Mouse (Mus musculus): ENCODE measurements around the gene Olfr1392.
"Not testable (repeated sequence)": the region's sequence is repeated elsewhere in the genome, so short reads cannot be mapped to it uniquely, and the experiment has no call there.

The Olfr1392 gene

DNA sequence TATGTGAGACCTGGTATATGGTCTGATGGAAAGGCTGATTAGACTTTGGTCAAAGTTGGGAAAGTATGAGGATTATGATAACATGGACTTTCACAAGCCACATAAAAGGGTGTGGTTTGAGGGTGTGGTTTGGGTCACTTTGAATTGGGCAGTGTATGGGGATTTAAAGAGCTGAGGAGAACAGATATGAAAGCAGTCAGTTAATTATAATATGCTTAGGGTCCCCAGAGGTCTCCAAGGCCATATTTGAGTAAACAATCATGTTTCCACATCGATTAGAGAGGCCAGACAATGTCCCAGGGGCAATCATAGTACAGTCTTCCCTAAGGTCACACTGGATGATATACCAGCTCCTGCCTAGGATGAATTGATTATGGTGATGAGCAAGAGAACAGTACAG lies at the start of gene Olfr1392:
Olfr1392 (plus strand) TSS at position 301 of the 400 bp plus-strand sequence.
- DNase-seq = not testable (repeated sequence)

DNA sequence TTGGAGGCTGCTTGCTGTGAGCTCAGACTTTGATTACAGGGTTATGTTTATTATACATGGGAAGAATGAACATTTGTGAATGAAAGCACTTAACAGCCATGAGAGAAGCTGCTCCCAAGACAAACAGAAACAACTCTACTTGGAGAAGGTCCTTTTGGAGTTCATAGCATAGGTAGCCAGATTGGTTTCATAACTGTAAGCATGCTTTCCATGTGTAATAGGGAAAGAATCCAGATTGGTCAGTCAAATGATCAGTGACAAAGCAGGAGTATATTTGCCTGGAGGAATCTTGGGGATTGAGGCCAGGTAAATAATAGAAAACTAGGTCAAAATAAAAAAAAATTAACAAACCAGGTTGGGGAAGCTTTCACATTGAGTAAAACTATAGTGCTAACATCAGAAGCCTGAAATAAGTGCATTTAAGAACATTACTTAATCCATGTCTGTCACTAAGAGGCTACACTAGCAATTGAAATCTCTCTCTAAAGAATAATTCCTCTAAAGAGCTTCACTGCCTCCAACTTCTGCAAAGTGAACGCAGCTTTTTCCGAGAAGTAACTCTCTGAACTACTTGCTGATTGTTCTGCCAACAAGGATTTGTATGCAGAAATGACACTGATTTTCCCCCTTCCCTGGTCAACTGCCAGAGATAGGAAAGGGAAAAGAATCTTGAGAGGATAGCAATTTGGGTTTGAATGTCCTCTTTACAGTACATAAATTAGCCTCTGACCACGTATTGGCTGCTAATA lies 49.4 kb upstream of the Olfr1392 start:
- no peak for DNase-seq

DNA sequence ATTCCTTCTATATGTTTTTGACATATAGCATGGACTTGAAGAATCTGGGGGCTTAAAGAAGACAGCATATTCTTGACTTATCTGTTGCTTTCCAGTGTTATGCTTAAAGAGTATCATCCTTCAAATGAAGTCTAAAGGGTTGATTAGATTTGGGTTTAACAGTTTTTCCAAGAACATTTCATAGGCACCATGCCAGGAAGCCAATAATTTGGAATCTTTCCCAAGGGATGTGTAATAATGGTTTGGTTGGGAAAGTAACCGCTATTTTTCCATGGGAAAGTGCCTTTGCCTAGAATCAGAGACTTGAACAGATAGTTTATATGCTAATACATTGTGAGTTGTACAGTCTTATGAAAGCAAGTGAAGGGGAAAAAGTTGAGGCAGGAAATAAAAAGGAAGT lies 48.2 kb upstream of the Olfr1392 start:
- DNase-seq = no peak

DNA sequence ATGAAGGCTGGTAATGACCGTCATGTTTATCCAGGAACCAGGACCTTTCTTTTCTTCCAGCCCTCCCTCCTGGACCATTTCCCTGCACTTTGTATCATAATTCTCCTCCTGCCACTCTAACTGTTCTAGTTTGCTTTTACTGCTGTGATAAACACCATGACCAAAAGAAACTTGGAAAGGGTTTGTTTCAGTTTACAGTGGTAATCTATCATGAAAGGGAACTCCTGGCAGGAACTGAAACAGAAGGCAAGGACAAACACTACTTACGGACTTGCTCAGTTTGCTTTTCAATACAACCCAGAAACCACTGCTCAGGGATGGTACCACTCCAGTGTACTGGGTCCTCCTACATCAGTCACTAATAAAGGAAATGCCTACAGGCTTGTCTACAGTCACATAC lies 47.5 kb upstream of the Olfr1392 start:
- no peak for DNase-seq

DNA sequence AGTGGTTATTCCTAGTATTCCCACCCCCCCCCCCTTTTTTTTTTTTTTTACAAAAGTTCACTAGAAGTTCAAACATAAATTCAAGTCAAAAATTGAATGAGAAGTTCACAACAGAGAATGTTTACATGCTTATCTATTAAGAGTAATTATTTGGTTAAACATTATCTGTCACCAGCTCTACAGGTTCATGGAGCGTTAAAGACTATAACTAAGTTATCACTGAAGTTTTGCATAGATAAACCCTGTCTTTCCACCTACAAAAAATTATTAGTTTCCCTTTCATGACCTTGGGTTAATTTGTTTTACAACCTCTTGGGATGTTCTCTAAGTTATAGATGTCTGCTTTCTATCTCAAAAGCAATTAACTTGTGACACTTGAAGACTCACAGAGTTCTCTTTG lies 44.8 kb upstream of the Olfr1392 start:
- DNase-seq = no peak

DNA sequence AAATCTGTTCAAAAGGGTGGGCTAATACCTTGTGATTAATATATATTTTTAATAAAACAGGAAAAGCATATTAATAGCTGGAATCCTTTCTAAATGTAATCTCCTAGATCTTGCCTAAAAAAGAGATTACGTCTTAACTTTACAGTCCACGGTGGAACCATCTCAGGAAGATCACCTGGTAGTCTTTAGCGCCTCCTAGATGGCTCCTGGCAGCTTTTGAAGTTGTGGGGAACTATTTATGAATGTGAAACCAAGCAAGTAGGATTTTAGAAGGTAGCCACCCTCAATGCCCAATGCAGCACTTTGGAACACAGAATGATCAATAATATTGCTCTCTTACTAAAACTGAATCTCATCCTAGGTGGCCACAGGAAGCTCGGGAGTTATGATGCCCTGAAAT lies 44.2 kb upstream of the Olfr1392 start:
- DNase-seq = no peak

DNA sequence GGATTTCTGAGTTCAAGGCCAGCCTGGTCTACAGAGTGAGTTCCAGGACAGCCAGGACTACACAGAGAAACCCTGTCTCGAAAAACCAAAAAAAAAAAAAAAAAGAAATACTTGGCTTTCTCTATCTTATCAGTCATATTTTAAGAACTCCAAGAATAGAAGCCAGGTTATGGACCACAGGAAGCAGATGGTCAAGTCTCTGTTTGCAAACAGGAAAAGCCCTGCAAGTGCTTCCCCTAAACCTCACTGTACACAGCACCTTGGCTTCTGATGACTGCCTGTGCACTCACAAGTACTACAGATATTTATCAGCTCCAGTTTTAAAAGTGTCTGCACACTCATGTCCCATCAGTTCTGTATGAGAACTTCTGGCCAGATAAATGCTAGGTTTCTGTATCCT lies 43.6 kb upstream of the Olfr1392 start:
- no peak for DNase-seq

DNA sequence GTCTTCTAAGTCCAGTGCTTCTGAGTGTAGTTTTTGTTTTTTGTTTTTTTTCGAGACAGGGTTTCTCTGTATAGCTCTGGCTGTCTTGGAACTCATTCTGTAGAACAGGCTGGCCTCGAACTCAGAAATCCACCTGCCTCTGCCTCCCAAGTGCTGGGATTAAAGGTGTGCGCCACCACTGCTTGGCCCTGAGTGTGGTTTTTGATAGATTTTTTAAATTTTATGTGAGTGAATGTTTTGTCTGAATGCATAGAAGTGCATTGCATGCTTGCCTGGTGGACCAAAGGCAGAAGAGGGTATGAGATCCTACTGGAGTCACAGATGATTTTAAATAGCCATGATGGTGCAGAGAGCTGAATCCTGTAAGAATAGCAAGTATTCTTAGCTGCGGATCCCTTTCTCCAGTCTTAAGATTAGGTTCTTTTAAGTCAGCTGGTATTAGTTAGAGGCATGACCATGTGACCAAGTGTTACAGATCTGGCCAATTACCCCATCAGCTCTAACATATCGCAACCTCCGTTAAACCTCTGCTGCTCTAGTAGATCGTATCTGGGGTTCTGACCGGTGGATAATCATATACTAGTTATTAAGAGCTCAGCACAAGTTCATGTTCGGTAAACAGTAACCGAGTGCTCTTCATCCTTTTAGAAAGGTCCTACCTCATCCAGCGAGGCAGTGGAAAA lies 42.0 kb upstream of the Olfr1392 start:
- no peak for DNase-seq

DNA sequence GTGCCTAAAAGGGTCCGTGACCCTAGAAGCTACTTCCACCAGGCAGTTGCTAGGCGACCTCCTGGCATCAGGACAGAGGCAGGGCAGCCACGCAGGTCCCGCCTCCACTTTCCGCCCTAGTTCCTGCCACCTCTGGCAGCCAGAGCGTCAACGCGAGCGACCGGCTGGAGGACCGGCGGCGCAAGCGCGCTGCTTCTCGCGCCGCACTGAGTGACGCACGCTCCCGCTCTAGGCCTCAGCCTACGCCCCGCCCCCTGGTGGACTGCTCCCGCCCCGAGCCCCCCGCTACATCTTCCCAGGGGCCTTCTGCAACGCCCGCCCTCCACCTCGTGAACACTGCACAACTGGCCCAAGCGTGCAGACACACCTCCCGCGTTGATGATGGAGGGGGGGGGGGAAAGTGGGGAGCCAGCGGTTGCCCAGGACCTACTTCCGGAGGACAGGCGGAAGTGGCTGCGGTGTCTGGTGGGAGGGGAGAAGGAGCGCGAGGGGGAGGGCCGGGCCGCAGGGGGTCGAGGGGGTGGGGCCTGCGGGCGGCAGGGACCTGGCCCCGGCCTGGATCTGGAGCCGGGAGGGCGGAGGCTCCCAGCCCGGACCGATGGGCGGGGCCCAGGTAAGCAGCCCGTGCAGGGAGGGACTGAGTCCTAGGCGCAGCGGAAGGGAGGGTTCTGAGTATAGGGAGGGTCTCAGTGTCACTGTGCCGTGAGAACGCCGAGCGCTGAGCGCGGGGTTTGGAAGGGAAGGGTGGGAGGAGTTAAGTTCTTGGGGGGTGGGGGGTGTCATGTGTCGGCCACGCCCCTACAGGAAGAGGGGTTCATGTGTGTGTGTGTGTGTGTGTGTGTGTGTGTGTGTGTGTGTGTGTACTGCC lies 41.1 kb upstream of the Olfr1392 start, which contains the start of gene Mgat1:
Mgat1 (plus strand) TSS at position 465 of the 868 bp plus-strand sequence.
- peak; percentile 98 for DNase-seq

DNA sequence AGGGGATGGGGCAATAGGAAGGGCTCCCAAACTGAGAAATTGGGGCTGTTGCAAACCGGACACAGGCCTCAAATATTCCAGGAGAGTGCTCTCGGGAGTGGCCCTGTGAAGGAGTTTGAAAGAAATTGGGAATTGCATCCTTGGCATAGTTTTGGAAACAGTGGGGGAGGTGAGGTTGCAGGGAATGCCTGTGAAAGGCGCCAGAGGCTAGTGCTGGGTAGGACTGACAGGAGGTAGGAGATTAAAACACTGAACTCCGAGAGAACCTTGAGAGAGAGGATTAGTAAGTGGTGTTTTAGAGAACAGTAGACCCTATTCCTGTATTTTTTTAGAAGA lies 40.5 kb upstream of the Olfr1392 start:
- no peak for DNase-seq

DNA sequence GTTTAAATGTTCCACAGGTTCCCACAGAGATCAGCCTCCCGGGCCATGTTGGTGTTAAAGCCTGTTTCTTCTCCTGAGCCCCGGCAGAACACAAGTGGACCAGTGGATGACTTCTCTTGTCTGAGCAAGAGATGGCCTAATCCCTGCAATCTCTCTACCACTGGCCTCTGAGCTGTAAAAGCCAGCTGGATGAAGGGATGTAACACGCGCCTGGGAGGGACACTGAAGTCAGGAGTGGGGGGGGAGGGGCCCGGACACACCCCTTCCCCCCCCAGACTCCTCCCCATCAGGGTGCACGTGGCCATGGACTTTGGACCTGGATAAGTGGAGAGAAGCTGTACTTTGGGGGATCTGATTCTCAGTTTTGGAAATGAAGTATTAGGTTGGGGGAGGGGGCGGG lies 39.9 kb upstream of the Olfr1392 start:
- peak; percentile 86 for DNase-seq

DNA sequence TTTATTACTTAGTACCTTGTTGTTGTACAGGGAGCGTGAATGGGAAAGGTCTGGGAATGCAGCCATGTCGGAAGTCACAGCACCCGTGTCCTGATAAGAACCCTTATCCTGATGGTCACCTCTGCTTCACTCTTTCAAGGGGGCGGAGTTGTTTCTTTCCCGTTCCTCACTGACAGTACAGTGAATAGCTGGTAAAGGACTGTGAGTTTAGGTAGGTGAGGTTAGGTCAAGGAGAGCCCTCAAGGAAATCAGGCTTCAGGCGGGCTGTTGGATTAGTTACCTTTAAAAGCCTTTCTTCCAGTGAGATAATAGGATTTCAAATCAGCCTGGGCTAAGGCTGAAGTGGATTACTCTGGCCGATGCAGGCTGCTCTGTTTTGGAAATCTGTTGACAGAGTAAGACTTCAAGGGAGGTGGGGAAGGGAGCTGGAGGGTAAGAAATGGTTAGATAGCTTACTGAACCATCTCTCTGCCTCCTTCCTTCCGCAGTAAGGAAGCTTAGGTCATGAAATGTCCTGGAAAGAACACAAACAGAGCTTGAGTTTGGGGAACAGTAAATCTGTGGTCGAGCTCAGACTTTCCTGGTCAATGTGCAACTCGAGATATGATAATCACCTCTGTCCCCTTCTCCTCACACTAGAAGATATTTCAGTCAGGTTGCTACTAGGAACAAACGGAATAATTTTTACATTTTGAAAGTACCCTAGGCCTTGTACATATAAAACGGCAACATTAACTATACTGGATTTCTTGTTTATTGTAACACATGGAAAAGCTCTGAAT lies 39.3 kb upstream of the Olfr1392 start:
- peak; percentile 37 for DNase-seq

DNA sequence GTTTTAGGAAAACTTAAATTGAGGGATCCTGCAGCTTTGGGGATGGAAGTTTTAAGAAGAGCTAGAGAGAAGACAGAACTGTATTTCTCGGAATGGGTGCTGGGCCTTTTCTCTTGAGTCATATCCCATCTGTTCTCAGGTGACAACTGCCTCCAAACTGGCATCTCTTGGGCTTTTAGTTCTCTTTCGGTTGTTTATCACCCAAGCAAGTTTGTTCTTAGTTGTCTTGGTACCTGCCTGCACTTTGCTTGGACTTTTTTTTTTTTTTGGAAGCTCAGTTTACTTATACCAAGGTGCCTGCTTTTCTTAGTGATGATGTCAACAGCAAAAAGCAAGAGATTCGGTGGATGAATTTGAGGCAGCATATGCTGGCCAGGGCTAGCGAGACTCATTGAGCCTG lies 38.6 kb upstream of the Olfr1392 start:
- DNase-seq = no peak

DNA sequence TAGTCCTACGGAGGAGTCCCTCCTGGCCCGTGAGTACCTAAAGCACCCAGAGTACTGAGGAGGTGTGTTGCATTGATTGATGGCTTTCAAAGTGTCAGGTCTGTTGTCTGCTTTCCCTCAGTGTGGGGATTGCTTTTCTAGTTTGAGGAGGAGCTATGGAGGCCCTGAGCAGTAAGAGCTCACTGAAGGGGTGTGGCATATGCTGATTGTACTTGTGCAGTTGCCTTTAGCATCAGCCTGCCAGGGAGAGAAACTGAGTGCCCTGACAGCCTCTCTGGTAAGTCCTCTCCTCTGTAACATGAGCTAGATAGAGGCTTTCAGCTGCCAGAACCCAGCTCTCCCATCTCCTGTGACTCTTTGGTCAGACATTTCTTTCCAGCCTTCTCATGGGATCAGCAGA lies 37.8 kb upstream of the Olfr1392 start:
- DNase-seq = no peak

DNA sequence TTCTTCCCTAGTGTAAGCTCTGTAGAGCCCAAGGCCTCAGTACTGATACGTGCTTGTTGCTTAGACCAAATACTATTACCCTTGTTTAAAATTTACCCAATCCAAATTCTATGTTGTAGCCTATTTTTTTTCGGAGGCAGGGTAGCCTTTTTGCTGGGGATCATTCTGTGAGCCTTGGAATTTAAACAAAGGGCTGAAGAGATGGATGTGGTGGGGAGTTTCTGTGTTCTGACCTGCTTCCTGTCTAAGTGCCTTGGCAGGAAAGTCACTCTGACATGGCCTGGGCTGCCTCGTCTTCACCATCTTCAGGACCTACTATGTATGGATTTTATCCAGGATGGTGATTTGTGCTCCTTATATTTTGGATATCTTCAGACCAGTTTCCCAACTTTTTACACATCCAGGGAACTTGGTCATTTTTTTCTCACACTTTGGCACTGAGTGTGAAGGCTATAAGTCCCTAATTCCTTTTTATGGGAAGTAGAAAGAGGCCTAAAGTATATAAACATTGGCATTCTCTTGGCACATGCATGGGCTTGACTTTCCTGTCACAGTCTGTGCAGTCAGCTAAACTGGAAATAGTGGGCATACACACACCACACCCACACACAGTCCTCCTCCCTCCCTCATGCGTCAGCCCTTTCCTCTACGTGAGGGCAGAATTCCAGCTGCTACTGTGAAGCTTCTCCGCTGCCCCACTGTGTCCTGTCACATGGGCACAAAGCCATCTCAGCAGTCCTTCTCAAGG lies 36.7 kb upstream of the Olfr1392 start:
- peak; percentile 78 for DNase-seq

DNA sequence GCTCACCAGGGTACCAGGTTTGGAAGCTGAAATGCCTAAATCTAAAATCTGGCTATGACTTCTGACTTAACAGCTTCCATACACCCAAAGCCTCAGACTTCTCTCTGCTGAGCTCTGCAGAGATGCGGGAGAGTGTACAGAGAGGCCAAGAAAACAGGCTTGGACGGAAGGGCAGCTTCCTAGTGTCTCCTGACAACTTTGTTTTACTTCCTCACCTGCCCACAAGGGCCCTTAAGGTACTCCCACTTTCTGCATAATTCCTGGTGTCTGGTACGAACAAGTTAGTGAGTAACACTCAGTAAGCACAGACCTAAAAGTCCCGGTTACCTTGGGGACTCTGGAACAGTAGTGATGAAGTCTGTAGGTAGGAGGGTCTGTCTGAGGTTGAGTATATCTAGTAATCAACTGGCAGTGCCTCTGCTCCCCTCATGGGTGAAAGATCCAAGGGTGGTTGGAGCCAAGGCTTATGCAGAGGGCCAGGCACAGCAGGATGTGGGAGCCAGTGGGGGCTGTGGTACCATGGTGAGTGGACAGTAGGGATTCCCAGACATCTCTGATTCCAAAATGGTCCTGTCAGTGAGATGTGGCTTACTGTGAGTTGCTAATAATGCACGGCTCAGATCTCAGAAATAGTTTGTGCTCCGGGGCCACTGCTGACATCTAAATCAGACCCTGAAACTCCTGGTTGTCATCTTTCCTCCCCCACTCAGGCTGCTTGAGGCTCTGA lies 35.9 kb upstream of the Olfr1392 start:
- DNase-seq = no peak

DNA sequence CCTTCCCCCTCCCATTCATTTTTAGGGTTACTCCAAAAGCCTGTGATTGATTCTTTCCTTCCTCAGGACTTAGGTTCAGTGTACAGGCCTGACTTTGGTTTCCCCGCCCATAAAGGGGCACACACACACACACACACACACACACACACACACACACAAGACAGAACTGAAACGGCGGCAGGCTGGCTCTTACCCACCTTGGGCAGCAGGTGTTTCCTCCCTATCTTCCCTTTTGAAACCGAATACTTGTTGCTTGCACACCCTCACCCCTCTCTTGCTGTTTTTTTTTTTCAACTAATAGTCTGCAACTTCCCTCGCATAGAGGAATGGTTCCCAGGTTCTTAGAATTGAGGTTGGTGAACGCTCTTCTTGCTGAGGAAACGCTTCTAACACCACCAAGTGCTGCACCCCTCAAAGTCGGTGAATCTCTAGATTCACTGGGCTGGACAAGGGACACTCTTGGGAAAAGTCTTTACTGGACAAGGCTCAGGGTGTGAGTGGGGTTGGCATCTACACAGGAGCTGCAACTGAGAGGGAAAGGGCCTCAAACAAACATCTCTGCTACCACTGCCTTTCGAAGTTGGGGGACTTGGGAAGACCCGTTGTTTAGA lies 35.2 kb upstream of the Olfr1392 start:
- peak; percentile 59 for DNase-seq

DNA sequence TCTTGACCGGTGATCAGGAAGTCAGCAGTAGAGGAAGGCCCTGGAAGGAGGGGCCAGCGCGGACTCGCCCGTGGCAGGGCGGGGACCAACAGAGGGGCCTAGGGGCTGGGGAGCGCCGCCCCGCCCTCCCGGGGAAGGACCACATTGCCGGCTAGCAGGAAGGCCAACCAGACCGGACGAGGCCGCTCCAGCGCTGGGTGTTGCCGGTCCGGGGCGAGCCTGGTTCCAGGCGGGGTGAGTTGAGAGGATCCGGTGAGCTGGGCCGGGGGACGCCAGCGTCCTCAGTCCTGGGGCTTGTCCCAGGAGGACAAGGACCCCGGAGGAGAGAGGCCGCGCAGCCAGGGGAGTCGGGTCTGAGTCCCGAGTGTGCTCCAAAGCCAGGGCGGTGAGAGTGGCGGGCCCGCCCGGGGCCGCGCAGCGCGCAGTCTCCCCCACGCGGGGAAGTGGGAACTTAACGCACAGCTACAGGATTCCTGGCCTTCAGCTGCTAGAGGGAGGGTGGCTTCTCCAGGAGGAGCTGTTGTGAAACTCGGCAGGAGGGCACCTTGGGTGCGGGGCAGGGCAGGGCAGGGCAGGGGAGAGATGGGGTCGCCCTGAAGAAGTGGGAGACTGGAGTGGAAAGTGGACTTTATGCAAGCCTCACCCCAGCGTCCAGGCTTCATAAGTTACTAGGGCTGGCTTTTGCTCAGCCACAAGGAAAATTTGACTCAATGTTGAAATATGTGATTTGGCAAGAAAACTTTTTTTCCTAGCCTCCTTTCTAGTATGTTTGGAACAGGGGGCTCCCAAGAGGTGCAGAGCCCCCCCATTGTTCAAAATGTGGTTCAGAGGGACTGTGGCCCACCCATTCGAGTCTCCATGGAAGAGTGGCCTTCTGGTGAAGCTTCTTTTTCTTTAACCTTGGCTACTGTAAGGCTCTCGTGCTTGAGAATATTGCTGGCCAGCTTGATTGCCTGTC lies 34.4 kb upstream of the Olfr1392 start:
- peak; percentile 95 for DNase-seq

DNA sequence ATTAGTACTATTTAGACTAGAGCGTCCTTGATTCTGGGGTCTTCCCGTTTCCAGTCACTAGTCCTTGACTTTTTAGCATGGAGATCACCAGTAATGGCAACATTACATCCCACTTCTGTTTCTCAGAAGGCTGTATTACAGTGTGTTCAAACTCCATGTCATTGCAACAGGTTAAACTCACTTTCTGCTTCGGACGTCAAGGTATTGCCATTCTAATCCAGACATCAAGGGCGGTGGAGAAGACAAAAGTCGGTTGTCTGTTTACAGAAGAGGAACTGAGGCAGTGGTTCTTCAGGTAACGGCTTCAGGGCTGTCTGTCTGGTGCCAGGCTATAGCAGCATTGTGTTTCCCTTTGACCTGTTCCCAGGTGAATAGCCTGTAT lies 33.7 kb upstream of the Olfr1392 start:
- DNase-seq = no peak

DNA sequence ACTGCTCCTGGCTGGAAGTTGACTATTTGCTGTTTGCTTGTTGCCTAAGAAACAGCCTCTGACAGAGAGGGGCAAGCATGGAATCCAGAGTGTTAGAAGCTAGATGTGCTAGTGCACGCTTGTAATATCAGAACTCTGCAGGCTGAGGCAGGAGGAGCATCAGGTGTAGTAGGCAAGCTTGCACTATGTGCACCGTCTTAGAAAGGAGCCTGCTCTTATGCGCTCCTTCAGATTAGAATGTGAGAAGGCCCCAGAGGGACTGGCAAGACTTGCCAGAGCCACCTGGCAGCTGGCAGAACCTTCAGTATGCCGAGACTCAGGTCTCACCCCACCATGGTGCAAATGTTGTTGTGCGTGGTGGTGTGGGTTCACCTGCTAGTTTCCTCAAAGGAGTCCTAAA lies 33.0 kb upstream of the Olfr1392 start:
- DNase-seq = no peak
